Mouse (Mus musculus) liver, postnatal 0 days (tissue): ENCODE results near the gene Nhp2.

Experiments used
- CTCF ChIP-seq: sonication (generic); IDR thresholded peaks from 2 replicates; pipeline ENCODE4 v1.5.1; 2016; ENCODE audit warnings: antibody characterized with exemption, low read depth
- EP300 ChIP-seq: IDR thresholded peaks from 2 replicates; pipeline ENCODE4 v1.6.1; 2016; ENCODE audit warnings: antibody characterized with exemption, low read depth, mild to moderate bottlenecking

- TF ChIP-seq CTCF (no peak), EP300 (no peak)
Measured at GRCm38 (mm10) chr11:51627907-51628306, 8.4 kb downstream of the Nhp2 start.
